Mouse (Mus musculus) testis, postnatal 10 days (tissue): ENCODE data around the gene Cmtm6.
A peak's percentile ranks its signal among the peaks of the same experiment; 100 is the strongest.
"Not testable (repeated sequence)": the region's sequence is repeated elsewhere in the genome, so short reads cannot be mapped to it uniquely, and the experiment has no call there.

Source experiments
- DNase-seq: peaks from one replicate; pipeline ENCODE4 v3.0.0; 2021; ENCODE audit warnings: low spot score

Gene Cmtm6

GRCm38 (mm10) chr9:114731011-114731755 is at the start of gene Cmtm6:
Gene Cmtm6, plus strand, starts transcription at chr9:114731116.
- peak; percentile 100 for DNase-seq

- no peak for DNase-seq
These were observed 48.7 kb upstream of the Cmtm6 start for GRCm38 (mm10) chr9:114682193-114682592.

GRCm38 (mm10) chr9:114686245-114686644 is 44.7 kb upstream of the Cmtm6 start:
- no peak for DNase-seq

- DNase-seq, result no peak
These were observed 43.3 kb upstream of the Cmtm6 start for GRCm38 (mm10) chr9:114687639-114688038.

GRCm38 (mm10) chr9:114688252-114688952 is 42.5 kb upstream of the Cmtm6 start, which contains the start of gene Dync1li1:
Gene Dync1li1, plus strand, starts transcription at chr9:114688790.
- peak; percentile 98 for DNase-seq

GRCm38 (mm10) chr9:114688953-114689407 is 41.9 kb upstream of the Cmtm6 start:
- peak; percentile 74 for DNase-seq

GRCm38 (mm10) chr9:114690119-114690601 is 40.8 kb upstream of the Cmtm6 start:
- DNase-seq, result no peak

- DNase-seq, result no peak
These were observed 39.8 kb upstream of the Cmtm6 start for GRCm38 (mm10) chr9:114691112-114691511.

- DNase-seq, result not testable (repeated sequence)
These were observed 35.3 kb upstream of the Cmtm6 start for GRCm38 (mm10) chr9:114695662-114696061.

GRCm38 (mm10) chr9:114697072-114697471 is 33.8 kb upstream of the Cmtm6 start:
- DNase-seq, result no peak

GRCm38 (mm10) chr9:114697926-114698325 is 33.0 kb upstream of the Cmtm6 start:
- no peak for DNase-seq

GRCm38 (mm10) chr9:114699262-114699661 is 31.7 kb upstream of the Cmtm6 start:
- DNase-seq, result no peak

GRCm38 (mm10) chr9:114699882-114700665 is 30.8 kb upstream of the Cmtm6 start:
- DNase-seq, result no peak

GRCm38 (mm10) chr9:114701031-114701430 is 29.9 kb upstream of the Cmtm6 start:
- no peak for DNase-seq

- DNase-seq, result no peak
These were observed 29.0 kb upstream of the Cmtm6 start for GRCm38 (mm10) chr9:114701921-114702320.

- DNase-seq, result no peak
These were observed 23.1 kb upstream of the Cmtm6 start for GRCm38 (mm10) chr9:114707805-114708204.

GRCm38 (mm10) chr9:114710345-114710744 is 20.6 kb upstream of the Cmtm6 start:
- DNase-seq, result no peak

- no peak for DNase-seq
These were observed 17.4 kb upstream of the Cmtm6 start for GRCm38 (mm10) chr9:114713481-114713880.

- no peak for DNase-seq
These were observed 14.1 kb upstream of the Cmtm6 start for GRCm38 (mm10) chr9:114716677-114717331.

GRCm38 (mm10) chr9:114727315-114727714 is 3.6 kb upstream of the Cmtm6 start:
- no peak for DNase-seq

GRCm38 (mm10) chr9:114728432-114728831 is 2.5 kb upstream of the Cmtm6 start:
- not testable (repeated sequence) for DNase-seq
